Mouse (Mus musculus): ENCODE measurements around the gene 1700030J22Rik. TPM values are rescaled to one million over a fixed set of nuclear protein-coding genes. Genes with fewer than 3 reads are reported as not detected.

1700030J22Rik gene
- polyA plus RNA-seq, 1 experiment from 2014 or later: 4.5 TPM

DNA sequence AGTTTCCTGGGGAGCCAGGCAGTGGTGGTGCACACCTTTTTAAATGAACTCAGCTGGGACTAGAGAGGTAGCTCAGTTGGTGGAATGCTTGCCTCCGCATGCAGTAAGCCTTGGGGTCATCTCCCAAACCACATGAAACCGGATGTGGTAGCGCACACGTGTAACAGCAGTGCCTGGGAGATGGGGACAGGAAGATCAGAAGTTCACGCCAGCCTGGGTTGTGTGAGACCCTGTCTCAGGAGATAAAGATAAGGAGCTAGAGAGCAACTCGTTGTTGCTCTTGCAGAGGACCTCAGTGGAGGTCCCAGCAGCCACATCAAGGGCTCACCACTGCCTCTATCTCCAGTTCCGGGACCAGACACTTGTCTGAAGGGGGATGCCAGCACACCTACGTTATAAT, 55.2 kb downstream of the 1700030J22Rik start:
- Histone ChIP-seq H3K9me3 (no peaks in the 10 kb centered on the region), H3K36me3 (replicated peaks) (peaks cover 25% of the 10 kb centered on the region), H3K4me1 (peaks cover 22% of the 10 kb centered on the region), H3K27ac (no peak overlapping the region), H3K4me2 (no peak overlapping the region), H3K9ac (no peak overlapping the region), H3K4me3 (replicated peaks) (no peak overlapping the region), H3K27me3 (no peaks in the 10 kb centered on the region)
- WGBS: 93% methylated on average over 8 of the region's 8 CpGs
- ATAC-seq (ENCODE audit: low FRiP score): no peak

DNA sequence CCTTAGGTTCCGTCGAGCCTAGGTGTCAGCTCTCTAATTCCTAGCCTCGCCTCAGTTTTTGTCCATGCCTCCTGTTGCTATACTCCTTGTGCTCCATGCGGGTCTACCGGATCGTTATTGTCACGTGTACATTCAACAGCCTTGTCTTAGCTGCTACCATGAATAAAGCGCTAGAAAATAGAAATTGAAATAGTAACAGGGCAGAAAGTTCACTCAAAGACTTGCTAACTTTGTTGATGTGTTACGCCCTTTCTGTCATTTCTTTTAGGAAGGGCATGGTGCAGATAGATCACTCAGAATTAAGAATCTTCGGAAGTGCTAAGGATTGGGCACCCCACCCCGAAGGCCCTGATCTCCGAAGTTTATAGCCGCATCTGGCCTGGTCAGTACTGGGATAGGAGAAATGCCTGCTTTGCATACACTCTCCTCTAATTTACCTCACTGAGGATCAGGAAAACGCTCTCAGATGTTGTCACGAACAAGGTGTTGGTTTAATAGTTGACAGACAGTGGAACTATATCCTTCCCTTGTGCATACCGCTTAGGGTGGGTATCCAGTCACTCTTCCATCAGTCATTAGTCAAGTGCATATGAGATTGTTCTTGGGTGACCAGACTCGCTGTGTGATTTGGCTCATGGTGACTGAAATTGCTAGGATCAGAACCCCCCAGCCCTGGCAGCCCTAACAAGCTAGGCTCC, 56.5 kb downstream of the 1700030J22Rik start:
- Histone ChIP-seq H3K9me3 (no peaks in the 10 kb centered on the region), H3K4me1 (peaks cover 22% of the 10 kb centered on the region), H3K9ac (peak overlapping the region; percentile 77), H3K36me3 (replicated peaks) (peaks cover 13% of the 10 kb centered on the region; the same call in 1 of the 2 replicates), H3K27ac (peak overlapping the region; percentile 81; the same call in 1 of the 2 replicates), H3K27me3 (no peaks in the 10 kb centered on the region), H3K4me2 (peak overlapping the region; percentile 65), H3K4me3 (replicated peaks) (peak overlapping the region; percentile 80)
- no peak for ATAC-seq (ENCODE audit: low FRiP score)
- 35% methylated on average over 17 of the region's 17 CpGs for WGBS

DNA sequence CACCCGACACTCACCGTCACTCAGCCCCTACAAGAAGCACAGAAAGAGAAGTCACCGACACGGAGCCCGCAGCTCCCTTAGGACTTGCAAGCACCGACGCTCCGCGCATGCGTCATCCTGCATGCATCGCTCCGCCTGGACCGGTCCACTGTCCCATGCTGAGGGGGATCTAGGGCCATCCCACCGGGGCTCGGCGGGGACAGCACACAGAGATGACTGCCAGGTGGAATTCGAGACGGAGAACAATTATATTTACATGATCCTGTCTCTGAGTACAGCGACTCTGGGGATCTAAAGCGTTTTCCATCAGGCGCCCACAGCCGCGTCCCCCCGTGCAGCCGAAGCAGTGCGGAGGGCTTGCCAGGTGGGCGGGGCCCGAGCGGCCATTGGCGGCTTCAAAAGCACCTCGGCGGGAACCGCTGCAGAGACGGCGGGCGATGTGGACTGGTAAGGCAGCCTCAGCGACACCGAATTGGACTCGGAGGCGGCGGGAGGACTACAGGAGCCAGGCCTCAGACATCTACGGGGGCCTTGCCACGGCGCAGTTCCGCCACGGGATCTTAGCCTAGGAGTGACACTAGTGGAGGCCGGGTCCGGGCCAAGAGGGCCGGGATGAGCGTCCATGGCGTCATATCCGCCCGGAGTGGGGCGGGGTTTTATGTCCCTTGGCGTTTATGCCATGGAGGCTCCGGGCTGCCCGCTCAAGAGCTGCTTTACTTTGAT, 57.3 kb downstream of the 1700030J22Rik start, which contains the start of the genes Cmc2 and Cenpn:
Cmc2 (minus strand) TSS at position 119 of the 723 bp plus-strand sequence.
Cenpn (plus strand) TSS at position 394 of the 723 bp plus-strand sequence.
- peaks cover 9% of the 10 kb centered on the region; the same call in 1 of the 2 replicates for H3K36me3 ChIP-seq (replicated peaks)
- peak; percentile 96 for ATAC-seq (ENCODE audit: low FRiP score)

DNA sequence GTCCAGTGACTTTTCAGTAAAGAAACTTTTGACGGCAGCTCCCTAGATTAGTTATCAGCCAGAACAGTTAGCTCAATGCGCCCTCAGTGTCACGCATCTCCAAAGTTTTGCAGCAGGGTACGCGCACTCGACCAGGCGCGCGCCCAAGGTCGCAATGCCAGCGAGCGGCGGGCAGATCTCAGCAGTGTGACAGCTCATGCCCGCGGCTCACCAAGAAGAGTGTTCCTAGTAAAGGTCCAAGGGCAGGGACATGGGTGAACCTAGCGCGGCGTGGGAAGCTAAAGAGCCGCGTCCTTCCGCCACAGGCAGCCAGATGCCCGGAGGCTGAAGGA, 57.8 kb downstream of the 1700030J22Rik start:
- peak overlapping the region; percentile 77 for H3K9ac ChIP-seq
- WGBS: 0% methylated on average over 22 of the region's 22 CpGs
- peak; percentile 73 for ATAC-seq (ENCODE audit: low FRiP score)
- no peaks in the 10 kb centered on the region for H3K9me3 ChIP-seq
- peaks cover 22% of the 10 kb centered on the region for H3K4me1 ChIP-seq
- no peaks in the 10 kb centered on the region for H3K27me3 ChIP-seq
- peak overlapping the region; percentile 65 for H3K4me2 ChIP-seq
- H3K27ac ChIP-seq: peak overlapping the region; percentile 81
- peaks cover 10% of the 10 kb centered on the region for H3K36me3 ChIP-seq (replicated peaks)
- H3K4me3 ChIP-seq (replicated peaks): peak overlapping the region; percentile 80

More for the DNA sequence above, 57.3 kb downstream of the 1700030J22Rik start, which contains the start of the genes Cmc2 and Cenpn:
- Histone ChIP-seq H3K27me3 (no peaks in the 10 kb centered on the region), H3K9ac (peak within 1 kb of the TSS; percentile 77), H3K9me3 (no peaks in the 10 kb centered on the region), H3K27ac (peak within 1 kb of the TSS; percentile 81), H3K4me2 (peak within 1 kb of the TSS; percentile 65), H3K4me3 (replicated peaks) (peak within 1 kb of the TSS; percentile 80), H3K4me1 (peaks cover 22% of the 10 kb centered on the region)
- under 1% methylated on average over 57 of the region's 57 CpGs for WGBS

Other genes starting within 250 kb of the 1700030J22Rik start
- 7.7 and 10.3 TPM in 2 replicates for gene Cdyl2, start 246.0 kb downstream of the 1700030J22Rik start, polyA plus RNA-seq (2016; fragmentation: Nextera tagmentation; extraction: Ambion mirVana)
- gene Cmc2, start 57.5 kb downstream of the 1700030J22Rik start, polyA plus RNA-seq (2016; fragmentation: Nextera tagmentation; extraction: Ambion mirVana): 73.6 and 78.2 TPM in 2 replicates
- 43.5 and 45.8 TPM in 2 replicates for gene Cenpn, start 57.2 kb downstream of the 1700030J22Rik start, polyA plus RNA-seq (2016; fragmentation: Nextera tagmentation; extraction: Ambion mirVana)
- gene Atmin, start 35.6 kb downstream of the 1700030J22Rik start, polyA plus RNA-seq (2016; fragmentation: Nextera tagmentation; extraction: Ambion mirVana): 17.9 and 18.5 TPM in 2 replicates
- gene Gcsh, start 14.6 kb upstream of the 1700030J22Rik start, polyA plus RNA-seq (2016; fragmentation: Nextera tagmentation; extraction: Ambion mirVana): 113 and 127 TPM in 2 replicates
- gene Pkd1l2, start 103.5 kb upstream of the 1700030J22Rik start, polyA plus RNA-seq (2016; fragmentation: Nextera tagmentation; extraction: Ambion mirVana): not detected in 2 replicates
- gene Bco1, start 116.9 kb upstream of the 1700030J22Rik start, polyA plus RNA-seq (2016; fragmentation: Nextera tagmentation; extraction: Ambion mirVana): 0.17 and 0.24 TPM in 2 replicates
- 2.9 and 3.4 TPM in 2 replicates for gene Gan, start 179.2 kb upstream of the 1700030J22Rik start, polyA plus RNA-seq (2016; fragmentation: Nextera tagmentation; extraction: Ambion mirVana)